Mouse (Mus musculus) embryonic facial prominence, embryonic 14.5 days (tissue): ENCODE measurements around the gene Olfr891. TPM values are rescaled to one million over a fixed set of nuclear protein-coding genes. Genes with fewer than 3 reads are reported as not detected.
"Not testable (repeated sequence)": the region's sequence is repeated elsewhere in the genome, so short reads cannot be mapped to it uniquely, and the experiment has no call there.

Experiments
- ATAC-seq: fragments of 200-750 bp; cut with Nextera tagmentation; 2 replicates; pipeline ENCODE4 v1.8.0; 2017; ENCODE audit warnings: low read depth, moderate number of reproducible peaks, moderate TSS enrichment
- DNase-seq: peaks from one replicate; pipeline ENCODE4 v3.0.0-alpha.2; 2015; ENCODE audit warnings: low spot score
- H3K27ac ChIP-seq: fragments of 300-500 bp; sonication (generic); replicated peaks from 2 replicates; pipeline ENCODE4 v1.5.1; 2014; ENCODE audit warnings: low read depth, mild to moderate bottlenecking, low read length, moderate library complexity
- H3K27me3 ChIP-seq: fragments of 300-500 bp; sonication (generic); replicated peaks from 2 replicates; pipeline ENCODE4 v1.6.1; 2014; ENCODE audit warnings: low read length; ENCODE audit not compliant: control insufficient read depth, insufficient read depth
- H3K36me3 ChIP-seq: fragments of 300-500 bp; sonication (generic); 2 replicates; pipeline ENCODE4 v1.6.1; 2014; ENCODE audit warnings: low read length, mixed read lengths; ENCODE audit not compliant: control insufficient read depth, insufficient read depth
- H3K4me1 ChIP-seq: fragments of 300-500 bp; sonication (generic); 2 replicates; pipeline ENCODE4 v1.6.1; 2014; ENCODE audit warnings: antibody characterized with exemption, low read length; ENCODE audit not compliant: control insufficient read depth, insufficient read depth
- H3K4me2 ChIP-seq: fragments of 300-500 bp; sonication (generic); 2 replicates; pipeline ENCODE4 v1.6.1; 2014; ENCODE audit warnings: low read depth, mild to moderate bottlenecking, low read length, moderate library complexity, mixed read lengths
- H3K4me3 ChIP-seq: fragments of 300-500 bp; sonication (generic); 2 replicates; pipeline ENCODE4 v1.5.1; 2014; ENCODE audit warnings: low read depth, mild to moderate bottlenecking, low read length
- H3K9ac ChIP-seq: fragments of 300-500 bp; sonication (generic); 2 replicates; pipeline ENCODE4 v1.6.1; 2014; ENCODE audit warnings: low read depth, mild to moderate bottlenecking, low read length, moderate library complexity, mixed read lengths
- H3K9me3 ChIP-seq: fragments of 300-500 bp; sonication (generic); 2 replicates; pipeline ENCODE4 v1.6.1; 2016; ENCODE audit warnings: low read length; ENCODE audit not compliant: control insufficient read depth
- WGBS: fragments of 180-500 bp; shearing (Covaris S2); extraction: QIAGEN DNeasy Blood & Tissue Kit; methylation state at CpG from one replicate; pipeline ENCODE4 v1.1.7; 2014; 5-methylcytosine and 5-hydroxymethylcytosine counted together
- polyA plus RNA-seq: library from polyadenylated mRNA; unstranded; fragments of >200 nt; fragmentation: Nextera tagmentation; extraction: Ambion mirVana; gene quantifications from 2 replicates; pipeline ENCODE4 v1.2.1, GENCODE M21; 2014

Gene Olfr891
- not detected in 2 replicates for polyA plus RNA-seq

DNA sequence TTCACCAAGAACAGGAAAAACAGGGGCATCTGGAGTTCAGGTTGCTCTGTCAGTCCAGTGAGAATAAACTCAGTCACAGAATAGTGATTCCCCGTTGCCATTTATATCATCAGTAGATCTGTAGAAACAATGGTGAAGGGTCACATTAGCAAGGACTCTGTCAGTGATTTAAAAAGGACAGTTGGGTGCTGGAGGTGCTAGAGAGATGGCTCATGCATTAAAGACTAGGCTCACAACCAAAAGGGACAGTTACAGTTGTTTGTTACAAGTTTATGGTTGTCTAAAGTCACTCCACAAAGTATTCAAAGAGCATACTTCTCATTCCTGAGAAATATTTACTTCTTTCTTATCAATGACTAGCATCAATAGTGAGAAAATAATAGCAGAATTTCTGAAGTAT lies at the start of gene Olfr891:
Gene Olfr891 (minus strand): TSS at position 101 of the 400 bp plus-strand sequence.
- Histone ChIP-seq H3K27me3 (no peaks in the 10 kb centered on the region), H3K9me3 (peaks cover 6% of the 10 kb centered on the region; the same call in 1 of the 2 replicates), H3K9ac (no peak within 1 kb of the TSS), H3K4me3 (no peak within 1 kb of the TSS), H3K4me1 (no peaks in the 10 kb centered on the region), H3K4me2 (no peak within 1 kb of the TSS), H3K36me3 (no peaks in the 10 kb centered on the region), H3K27ac (no peak within 1 kb of the TSS)
- ATAC-seq, result no peak
- DNase-seq, result no peak
- 67% methylated on average over 1 of the region's 1 CpGs for WGBS

DNA sequence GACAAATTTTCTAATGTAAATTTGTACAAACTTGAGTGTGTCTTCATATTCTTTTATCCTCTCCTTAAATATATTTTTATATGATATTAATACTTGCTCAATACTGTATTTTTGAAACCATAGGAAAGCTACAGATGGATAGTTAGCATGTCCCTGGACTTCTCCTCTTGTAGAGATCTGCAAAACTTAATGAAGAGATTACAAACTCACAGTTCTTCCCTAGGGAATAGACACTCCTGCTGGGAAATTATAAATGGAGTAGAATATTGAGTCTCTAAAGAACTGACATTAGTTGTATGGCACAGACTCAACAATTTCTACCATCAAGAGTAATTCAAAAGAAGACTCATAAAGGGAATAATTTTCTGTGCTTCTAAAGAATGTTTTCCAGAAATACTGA lies 37.1 kb upstream of the Olfr891 start, which contains the start of gene Olfr894:
Gene Olfr894 (plus strand): TSS at position 301 of the 400 bp plus-strand sequence.
- Histone ChIP-seq H3K4me1 (no peaks in the 10 kb centered on the region), H3K27ac (no peak within 1 kb of the TSS), H3K36me3 (no peaks in the 10 kb centered on the region), H3K9ac (no peak within 1 kb of the TSS), H3K27me3 (no peaks in the 10 kb centered on the region), H3K4me2 (no peak within 1 kb of the TSS), H3K9me3 (no peaks in the 10 kb centered on the region), H3K4me3 (no peak within 1 kb of the TSS)
- no peak for ATAC-seq
- no peak for DNase-seq

DNA sequence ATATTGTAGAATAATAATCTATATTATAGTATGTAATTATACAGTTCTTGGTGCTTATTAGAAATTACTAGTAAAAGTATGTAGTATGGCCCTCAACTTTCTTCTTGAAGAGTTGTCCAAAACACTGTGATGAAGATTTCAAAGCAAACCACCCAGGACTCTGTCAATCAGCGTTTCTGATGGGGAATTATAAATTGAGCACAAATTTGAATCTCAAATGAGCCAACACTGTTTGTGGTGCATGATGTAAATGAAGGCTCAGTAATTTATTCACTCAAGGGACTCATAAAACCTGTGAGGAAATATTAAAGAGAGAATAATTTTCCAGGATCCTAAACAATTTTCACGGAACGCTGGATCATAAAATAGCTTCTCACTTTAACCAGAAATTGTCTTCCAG lies 27.4 kb upstream of the Olfr891 start, which contains the start of gene Olfr893:
Gene Olfr893 (plus strand): TSS at position 301 of the 400 bp plus-strand sequence.
- Histone ChIP-seq H3K27ac (no peak within 1 kb of the TSS), H3K4me2 (no peak within 1 kb of the TSS), H3K4me3 (no peak within 1 kb of the TSS), H3K9ac (no peak within 1 kb of the TSS), H3K27me3 (no peaks in the 10 kb centered on the region), H3K4me1 (no peaks in the 10 kb centered on the region), H3K9me3 (no peaks in the 10 kb centered on the region), H3K36me3 (no peaks in the 10 kb centered on the region)
- 80% methylated on average over 3 of the region's 3 CpGs for WGBS
- DNase-seq (no peak), ATAC-seq (no peak)

DNA sequence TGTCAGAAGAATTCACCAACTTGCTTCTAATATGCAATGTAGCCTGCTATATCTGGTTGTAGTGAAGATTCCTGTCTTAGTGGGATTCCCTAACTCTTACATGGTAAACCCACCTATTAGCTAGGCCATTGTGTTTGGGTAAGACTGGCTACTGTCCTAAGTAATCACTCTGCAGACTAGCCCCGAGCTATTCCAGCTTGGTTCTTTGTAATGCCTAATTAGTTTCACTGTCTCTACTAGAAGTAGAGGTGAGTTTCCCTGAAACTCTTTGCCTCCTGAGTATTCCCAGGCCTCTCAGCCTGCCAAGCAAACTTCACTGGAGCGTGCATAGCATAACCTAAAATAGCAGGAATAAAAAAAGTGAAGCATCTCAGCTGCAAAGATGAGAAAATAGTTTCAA lies 12.3 kb downstream of the Olfr891 start:
- not testable (repeated sequence) for H3K36me3 ChIP-seq, H3K4me3 ChIP-seq, H3K9me3 ChIP-seq, H3K9ac ChIP-seq, H3K4me1 ChIP-seq, H3K27ac ChIP-seq, ATAC-seq, DNase-seq, H3K27me3 ChIP-seq, H3K4me2 ChIP-seq
- 42% methylated on average over 2 of the region's 2 CpGs for whole genome bisulfite sequencing

DNA sequence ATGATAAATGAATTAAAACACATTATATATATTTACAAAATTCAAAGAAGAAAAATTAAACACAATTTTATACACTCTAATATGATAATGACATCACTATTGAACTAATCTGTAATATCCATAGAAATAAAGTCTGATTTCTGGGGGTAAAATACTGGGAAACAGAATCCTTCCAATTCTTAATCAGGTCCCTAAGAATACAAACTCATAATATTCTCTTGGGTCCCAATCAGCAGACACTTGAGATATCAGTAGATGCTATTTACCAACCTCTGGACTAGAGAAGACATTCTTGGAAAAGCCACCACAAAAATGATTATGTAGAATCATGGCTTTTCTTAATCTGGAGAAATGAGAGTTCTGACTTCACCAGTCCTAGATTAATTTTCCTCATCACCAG lies 38.4 kb downstream of the Olfr891 start, which contains the start of gene Olfr890:
Gene Olfr890 (plus strand): TSS at position 301 of the 400 bp plus-strand sequence.
- Histone ChIP-seq H3K4me3 (no peak within 1 kb of the TSS), H3K9ac (no peak within 1 kb of the TSS), H3K36me3 (no peaks in the 10 kb centered on the region), H3K27me3 (no peaks in the 10 kb centered on the region), H3K4me2 (no peak within 1 kb of the TSS), H3K4me1 (no peaks in the 10 kb centered on the region), H3K27ac (no peak within 1 kb of the TSS), H3K9me3 (no peaks in the 10 kb centered on the region)
- DNase-seq, result no peak
- no peak for ATAC-seq

Other genes starting within 250 kb of the Olfr891 start
- gene Olfr881, start 189.0 kb downstream of the Olfr891 start, polyA plus RNA-seq, result not detected in 2 replicates
- gene Olfr883, start 155.0 kb downstream of the Olfr891 start, polyA plus RNA-seq, result not detected in 2 replicates
- gene Olfr884, start 134.3 kb downstream of the Olfr891 start, polyA plus RNA-seq, result 0.13 and 0.14 TPM in 2 replicates
- not detected in 2 replicates for gene Olfr885, start 119.5 kb downstream of the Olfr891 start, polyA plus RNA-seq
- 0.07 TPM in 1 of 2 replicates, not detected in the other for gene Olfr887, start 96.7 kb downstream of the Olfr891 start, polyA plus RNA-seq
- gene Olfr888, start 72.7 kb downstream of the Olfr891 start, polyA plus RNA-seq, result not detected in 2 replicates
- gene Olfr889, start 65.6 kb downstream of the Olfr891 start, polyA plus RNA-seq, result 0.04 TPM in 1 of 2 replicates, not detected in the other
- gene Olfr890, start 38.3 kb downstream of the Olfr891 start, polyA plus RNA-seq, result not detected in 2 replicates
- gene Olfr893, start 27.5 kb upstream of the Olfr891 start, polyA plus RNA-seq, result not detected in 2 replicates
- 0.07 TPM in 1 of 2 replicates, not detected in the other for gene Olfr894, start 37.2 kb upstream of the Olfr891 start, polyA plus RNA-seq
- not detected in 2 replicates for gene Olfr143, start 72.0 kb upstream of the Olfr891 start, polyA plus RNA-seq
- not detected in 2 replicates for gene Olfr895, start 87.0 kb upstream of the Olfr891 start, polyA plus RNA-seq
- gene Olfr896-ps1, start 110.3 kb upstream of the Olfr891 start, polyA plus RNA-seq, result not detected in 2 replicates
- 0.07 TPM in 1 of 2 replicates, not detected in the other for gene Olfr25, start 148.2 kb upstream of the Olfr891 start, polyA plus RNA-seq
- not detected in 2 replicates for gene Olfr898, start 167.6 kb upstream of the Olfr891 start, polyA plus RNA-seq
- 0.06 TPM in 1 of 2 replicates, not detected in the other for gene Olfr250, start 186.1 kb upstream of the Olfr891 start, polyA plus RNA-seq
- not detected in 2 replicates for gene Olfr251, start 196.3 kb upstream of the Olfr891 start, polyA plus RNA-seq
- gene Olfr147, start 220.9 kb upstream of the Olfr891 start, polyA plus RNA-seq, result not detected in 2 replicates
- gene Olfr901, start 248.6 kb upstream of the Olfr891 start, polyA plus RNA-seq, result not detected in 2 replicates